Mouse (Mus musculus) telencephalon, adult 2 months (tissue): Measurements from ENCODE around the gene Gm5460.
A peak's percentile ranks its signal among the peaks of the same experiment; 100 is the strongest.

Experiments used
- DNase-seq: peaks from one replicate; pipeline ENCODE4 v3.0.0-alpha.2; 2011; ENCODE audit warnings: low read depth, low spot score

The Gm5460 gene

GRCm38 (mm10) chr14:34075346-34075745 is 58.8 kb downstream of the Gm5460 start:
- no peak for DNase-seq

GRCm38 (mm10) chr14:34077222-34077621 is 60.7 kb downstream of the Gm5460 start:
- no peak for DNase-seq

DNA sequence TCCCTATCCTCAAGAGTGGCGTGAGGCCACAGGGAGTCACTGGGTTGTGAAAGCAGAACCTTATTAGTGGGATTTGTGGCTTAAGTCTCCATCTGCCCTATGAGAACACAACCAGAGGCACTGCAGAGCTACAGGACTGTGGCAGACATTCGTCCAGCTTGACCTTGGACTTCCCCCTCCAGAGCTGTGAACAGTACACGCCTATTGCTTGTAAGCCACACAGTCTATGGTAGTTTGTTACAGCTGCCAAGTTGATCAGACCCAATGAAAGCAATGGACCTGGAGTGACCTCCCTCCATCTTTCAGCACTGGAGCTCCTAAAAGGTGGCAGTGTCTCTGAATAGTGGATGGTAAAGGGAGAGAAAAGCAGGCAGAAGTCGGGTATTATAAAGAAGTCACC is 61.7 kb downstream of the Gm5460 start:
- no peak for DNase-seq

DNA sequence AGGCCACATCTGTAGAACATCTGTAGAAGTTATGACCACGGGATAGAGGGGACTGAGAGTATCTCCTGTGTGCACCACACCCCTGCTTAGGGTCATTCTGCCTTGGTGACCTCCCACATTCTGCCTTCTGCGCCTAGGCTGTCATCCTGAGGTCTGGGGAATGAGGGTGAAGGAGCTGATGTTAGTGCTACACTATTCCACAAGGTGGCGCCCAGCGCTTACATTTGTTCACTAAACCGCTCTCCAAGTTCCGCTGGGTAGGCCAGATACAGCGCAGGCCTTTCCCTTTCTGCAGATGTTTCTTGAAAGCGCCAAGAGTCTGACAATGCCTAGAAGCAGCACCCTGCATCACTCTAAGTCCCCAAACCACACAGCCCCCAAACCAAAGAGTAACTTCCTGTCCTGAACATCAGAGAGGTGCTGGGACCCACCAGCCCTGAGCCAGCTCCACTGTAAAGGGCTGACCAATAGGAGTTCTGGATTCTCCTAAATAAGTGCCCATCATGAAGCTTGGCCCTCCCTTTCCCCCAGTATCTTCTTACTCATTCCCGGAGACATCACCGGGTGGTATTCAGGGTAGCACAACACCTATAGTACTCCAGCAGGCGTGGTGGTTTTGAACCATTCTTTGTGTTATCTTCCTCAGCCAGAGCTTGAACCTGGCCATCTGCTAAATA is 63.9 kb downstream of the Gm5460 start:
- peak; percentile 56 for DNase-seq

GRCm38 (mm10) chr14:34085731-34086130 is 69.2 kb downstream of the Gm5460 start, which contains the start of gene Anxa8:
TSS of gene Anxa8 (plus strand) at chr14:34085981.
- DNase-seq = no peak

DNA sequence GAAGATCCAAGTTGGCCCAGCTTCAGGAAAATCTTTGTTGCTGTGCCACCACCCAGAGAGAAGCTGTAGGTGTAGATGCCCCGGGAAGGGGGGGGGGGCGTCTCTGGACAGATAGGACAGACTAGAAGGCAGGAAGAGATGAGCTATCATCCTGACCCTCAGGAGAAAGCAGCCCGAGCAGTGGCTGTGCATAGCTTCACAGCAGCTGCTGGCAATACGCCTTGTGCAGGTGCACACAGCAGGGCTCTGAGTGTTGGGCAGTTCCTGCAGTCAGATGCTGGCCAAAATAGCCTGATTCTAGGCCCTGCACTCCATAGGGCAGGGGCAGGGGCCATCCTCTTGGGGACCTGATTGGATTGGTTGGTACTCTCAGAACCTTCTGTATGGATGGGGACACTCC is 70.2 kb downstream of the Gm5460 start:
- DNase-seq = no peak

DNA sequence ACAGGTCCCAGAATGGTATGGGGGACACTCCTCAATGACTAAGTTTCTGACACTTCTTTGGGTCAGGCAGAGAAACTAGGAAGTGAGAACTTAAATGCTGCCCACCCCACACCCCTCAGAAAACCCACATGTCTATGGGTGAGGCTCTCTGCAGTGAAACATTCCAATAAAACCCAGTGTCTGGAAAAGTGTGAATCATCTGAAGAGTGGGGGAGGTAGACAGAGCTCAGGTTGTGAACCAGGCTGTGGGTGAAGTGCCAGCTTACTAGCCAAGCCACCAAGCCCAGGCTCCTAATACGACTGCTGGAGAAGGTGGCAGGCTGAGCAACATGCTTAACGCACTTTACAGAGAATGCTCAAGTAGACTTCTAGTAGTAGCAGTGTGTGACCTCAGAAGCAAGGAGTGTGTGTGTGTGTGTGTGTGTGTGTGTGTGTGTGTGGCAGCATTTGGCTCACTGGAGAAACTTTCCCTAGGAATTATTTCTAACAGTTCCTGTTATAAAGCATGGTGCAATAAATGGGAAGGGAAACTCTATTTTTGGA is 71.4 kb downstream of the Gm5460 start:
- DNase-seq = no peak

DNA sequence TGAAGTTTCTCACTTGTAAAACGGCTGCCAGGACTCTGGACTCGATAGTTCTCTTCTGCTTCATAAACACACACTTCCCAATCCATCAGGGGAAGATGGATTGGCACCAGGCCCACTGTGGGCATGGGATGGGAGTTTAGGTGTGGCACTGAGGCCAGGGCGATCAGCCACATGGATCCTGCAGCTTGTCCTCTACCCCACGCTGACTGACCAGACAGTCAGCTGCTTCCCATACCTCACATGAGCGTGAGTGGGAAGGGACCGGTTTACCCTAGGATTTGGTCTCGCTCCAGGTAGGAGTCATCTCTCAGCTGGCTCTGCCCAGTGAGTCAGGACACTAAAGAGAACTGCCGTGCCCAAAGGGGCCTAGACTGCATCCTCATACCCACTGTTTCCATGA is 73.2 kb downstream of the Gm5460 start:
- DNase-seq = no peak

GRCm38 (mm10) chr14:34091475-34091874 is 74.9 kb downstream of the Gm5460 start:
- no peak for DNase-seq

- no peak for DNase-seq
Measured at GRCm38 (mm10) chr14:34092856-34093255, 76.3 kb downstream of the Gm5460 start.

- DNase-seq = no peak
Measured at GRCm38 (mm10) chr14:34096161-34096560, 79.6 kb downstream of the Gm5460 start.
